Comparison of ENCODE assay signal across 21 mouse cellular contexts in the genomic region with DNA sequence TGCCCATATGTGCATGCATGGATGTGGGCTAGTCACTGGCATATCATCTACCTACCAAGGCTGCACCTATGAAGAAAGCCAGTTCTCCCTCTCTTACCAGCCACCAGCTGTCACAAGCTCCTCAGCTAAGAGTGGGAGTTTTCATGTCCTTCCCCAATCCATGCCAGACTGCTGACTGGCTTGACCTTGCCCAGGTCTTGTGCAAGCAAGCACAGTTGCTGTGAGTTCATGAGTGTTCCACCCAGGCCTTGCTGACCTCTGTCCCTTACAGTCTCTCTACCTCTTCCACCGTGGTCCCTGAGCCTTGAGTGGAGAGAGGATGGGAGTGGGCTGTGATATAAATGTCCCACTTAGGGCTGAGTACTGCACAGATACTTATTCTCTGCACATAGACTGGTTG.
DNase-seq lines count a peak whose midpoint lies in the region; ATAC-seq and TF ChIP-seq lines count a peak whose summit lies in the region.
"Had no signal": no experiment of that assay in that cellular context is flagged by ENCODE, and none has a peak within 500 bp of the region (broad histone marks: within the 10 kb centered on the region; RNA-seq: fewer than 3 reads in every experiment).

No protein-coding gene starts in this region.

- no peak for TF ChIP-seq CTCF in gastrocnemius, adult 2 months (IDR thresholded peaks at IDR 0.05)

- no peaks in the 10 kb centered on the region for H3K36me3 ChIP-seq in midbrain, embryonic 11.5 days (ENCODE audit: control insufficient read depth, insufficient read depth, low read length)
- H3K36me3 ChIP-seq in midbrain, embryonic 15.5 days (replicated peaks): no peaks in the 10 kb centered on the region
- H3K36me3 ChIP-seq: embryonic facial prominence, embryonic 13.5 days; hindbrain, embryonic 12.5 days had no signal

- WGBS in midbrain, embryonic 11.5 days: 72% methylated on average over 1 of the region's 1 CpGs
- 89% methylated on average over 1 of the region's 1 CpGs for WGBS in midbrain, embryonic 15.5 days

- no peak for ATAC-seq in midbrain, embryonic 11.5 days (ENCODE audit: low FRiP score)
- ATAC-seq in midbrain, embryonic 15.5 days (replicated peaks): no peak
- ATAC-seq: forebrain, embryonic 13.5 days; forebrain, postnatal 0 days; hindbrain, embryonic 16.5 days; inflammation-experienced regulatory T-cells, adult 6 months; intestine, postnatal 0 days had no signal

- H3K4me2 ChIP-seq in midbrain, embryonic 11.5 days: no peak overlapping the region
- H3K4me2 ChIP-seq in midbrain, embryonic 15.5 days: no peak overlapping the region
- H3K4me2 ChIP-seq: embryonic facial prominence, embryonic 13.5 days; forebrain, embryonic 13.5 days; heart, embryonic 13.5 days; hindbrain, embryonic 12.5 days had no signal

- no peak overlapping the region for H3K9ac ChIP-seq in midbrain, embryonic 11.5 days (ENCODE audit: low read length)
- H3K9ac ChIP-seq in midbrain, embryonic 15.5 days: no peak overlapping the region
- H3K9ac ChIP-seq: embryonic facial prominence, embryonic 13.5 days; forebrain, embryonic 13.5 days; forebrain, postnatal 0 days; heart, embryonic 13.5 days; hindbrain, embryonic 12.5 days had no signal

- no peaks in the 10 kb centered on the region for H3K27me3 ChIP-seq in midbrain, embryonic 11.5 days (ENCODE audit: control insufficient read depth, insufficient read depth, low read length)
- no peaks in the 10 kb centered on the region for H3K27me3 ChIP-seq in midbrain, embryonic 15.5 days (replicated peaks)
- H3K27me3 ChIP-seq: embryonic facial prominence, embryonic 13.5 days; forebrain, embryonic 13.5 days; heart, embryonic 13.5 days; hindbrain, embryonic 12.5 days had no signal

- no peak overlapping the region for H3K4me3 ChIP-seq in gastrocnemius, adult 2 months
- no peak overlapping the region for H3K4me3 ChIP-seq in midbrain, embryonic 11.5 days (ENCODE audit: low read depth, low read length)
- H3K4me3 ChIP-seq in midbrain, embryonic 15.5 days: no peak overlapping the region
- H3K4me3 ChIP-seq: embryonic facial prominence, embryonic 13.5 days; forebrain, embryonic 13.5 days; heart, embryonic 13.5 days; hindbrain, embryonic 12.5 days had no signal

- intact Hi-C loops in gastrocnemius, adult 2 months (cut with DNase I): no loop called here

- peaks cover 15% of the 10 kb centered on the region for H3K4me1 ChIP-seq in midbrain, embryonic 11.5 days (ENCODE audit: control insufficient read depth, insufficient read depth, low read length)
- H3K4me1 ChIP-seq in midbrain, embryonic 15.5 days: peaks cover 23% of the 10 kb centered on the region

- H3K27ac ChIP-seq in gastrocnemius, adult 2 months: no peak overlapping the region
- H3K27ac ChIP-seq in midbrain, embryonic 11.5 days (ENCODE audit: low read depth, low read length): no peak overlapping the region
- H3K27ac ChIP-seq in midbrain, embryonic 15.5 days: no peak overlapping the region
- H3K27ac ChIP-seq: embryonic facial prominence, embryonic 13.5 days; forebrain, embryonic 13.5 days; heart, embryonic 13.5 days; hindbrain, embryonic 12.5 days had no signal

- peak; percentile 31 for DNase-seq in gastrocnemius, adult 2 months
- DNase-seq in gastrocnemius, postnatal 4 days (ENCODE audit: low spot score in 2 of 2): no peak
- peak; percentile 41 for DNase-seq in midbrain, embryonic 11.5 days (ENCODE audit: low spot score, missing footprints)
- DNase-seq in adrenal gland, postnatal 25 days: peak; percentile 38
- peak; percentile 18 for DNase-seq in skeletal muscle tissue, adult 2 months (ENCODE audit: low read depth, low spot score)
- DNase-seq in layer of hippocampus, adult 9-10 months (ENCODE audit: low spot score): no peak
- DNase-seq in natural killer cell, adult 2 months (ENCODE audit: low spot score in 2 of 2): no peak
- DNase-seq: cerebellum, adult 18-20 months; cerebellum, adult 9-11 months; cerebellum, postnatal 36 days; forebrain, postnatal 0 days; gastrocnemius, postnatal 36 days; heart, postnatal 4 days had no signal

- 0 out of 2 replicates have a peak, but pooled peaks cover 2% of the 10 kb centered on the region for H3K9me3 ChIP-seq in midbrain, embryonic 11.5 days (ENCODE audit: control insufficient read depth, low read length)
- H3K9me3 ChIP-seq in midbrain, embryonic 15.5 days: 0 out of 2 replicates have a peak, but pooled peaks cover 3% of the 10 kb centered on the region

Comparison
In these comparisons a context has a peak if more than half of its experiments do, and no peak if none do; other contexts are left out.
1. DNase-seq: peak in gastrocnemius, adult 2 months (single experiment), midbrain, embryonic 11.5 days (single experiment), adrenal gland, postnatal 25 days (single experiment) and skeletal muscle tissue, adult 2 months (single experiment); none in gastrocnemius, postnatal 4 days (0 of 2), layer of hippocampus, adult 9-10 months (single experiment) and natural killer cell, adult 2 months (0 of 2).